Mouse (Mus musculus) intestine, embryonic 15.5 days (tissue): Measurements from ENCODE around the gene Aifm2. TPM values are rescaled to one million over a fixed set of nuclear protein-coding genes. Genes with fewer than 3 reads are reported as not detected.

Experiments
- ATAC-seq: fragments of 200-750 bp; cut with Nextera tagmentation; 2 replicates; pipeline ENCODE4 v1.8.0; 2017; ENCODE audit warnings: moderate TSS enrichment, moderate library complexity
- H3K27ac ChIP-seq: fragments of 300-500 bp; sonication (generic); 2 replicates; pipeline ENCODE4 v1.5.1; 2015; ENCODE audit warnings: mild to moderate bottlenecking, inconsistent platforms
- H3K27me3 ChIP-seq: fragments of 300-500 bp; sonication (generic); replicated peaks from 2 replicates; pipeline ENCODE4 v1.6.1; 2015; ENCODE audit warnings: inconsistent platforms
- H3K36me3 ChIP-seq: fragments of 300-500 bp; sonication (generic); 2 replicates; pipeline ENCODE4 v1.6.1; 2015; ENCODE audit warnings: inconsistent platforms
- H3K4me1 ChIP-seq: fragments of 300-500 bp; sonication (generic); replicated peaks from 2 replicates; pipeline ENCODE4 v1.6.1; 2015; ENCODE audit warnings: inconsistent platforms
- H3K4me2 ChIP-seq: fragments of 300-500 bp; sonication (generic); replicated peaks from 2 replicates; pipeline ENCODE4 v1.6.1; 2015; ENCODE audit warnings: mild to moderate bottlenecking, inconsistent platforms
- H3K4me3 ChIP-seq: fragments of 300-500 bp; sonication (generic); replicated peaks from 2 replicates; pipeline ENCODE4 v1.5.1; 2015; ENCODE audit warnings: inconsistent platforms
- H3K9ac ChIP-seq: fragments of 300-500 bp; sonication (generic); 2 replicates; pipeline ENCODE4 v1.6.1; 2015; ENCODE audit warnings: inconsistent platforms
- H3K9me3 ChIP-seq: fragments of 300-500 bp; sonication (generic); 2 replicates; pipeline ENCODE4 v1.6.1; 2016; ENCODE audit warnings: inconsistent platforms
- WGBS: fragments of 180-500 bp; shearing (Covaris S2); methylation state at CpG from one replicate; pipeline ENCODE4 v1.1.7; 2015; 5-methylcytosine and 5-hydroxymethylcytosine counted together
- polyA plus RNA-seq: library from polyadenylated mRNA; unstranded; fragments of >200 nt; fragmentation: Nextera tagmentation; extraction: Ambion mirVana; gene quantifications from 2 replicates; pipeline ENCODE4 v1.2.1, GENCODE M21; 2015

Gene Aifm2
- 17.3 and 19.2 TPM in 2 replicates for polyA plus RNA-seq

DNA sequence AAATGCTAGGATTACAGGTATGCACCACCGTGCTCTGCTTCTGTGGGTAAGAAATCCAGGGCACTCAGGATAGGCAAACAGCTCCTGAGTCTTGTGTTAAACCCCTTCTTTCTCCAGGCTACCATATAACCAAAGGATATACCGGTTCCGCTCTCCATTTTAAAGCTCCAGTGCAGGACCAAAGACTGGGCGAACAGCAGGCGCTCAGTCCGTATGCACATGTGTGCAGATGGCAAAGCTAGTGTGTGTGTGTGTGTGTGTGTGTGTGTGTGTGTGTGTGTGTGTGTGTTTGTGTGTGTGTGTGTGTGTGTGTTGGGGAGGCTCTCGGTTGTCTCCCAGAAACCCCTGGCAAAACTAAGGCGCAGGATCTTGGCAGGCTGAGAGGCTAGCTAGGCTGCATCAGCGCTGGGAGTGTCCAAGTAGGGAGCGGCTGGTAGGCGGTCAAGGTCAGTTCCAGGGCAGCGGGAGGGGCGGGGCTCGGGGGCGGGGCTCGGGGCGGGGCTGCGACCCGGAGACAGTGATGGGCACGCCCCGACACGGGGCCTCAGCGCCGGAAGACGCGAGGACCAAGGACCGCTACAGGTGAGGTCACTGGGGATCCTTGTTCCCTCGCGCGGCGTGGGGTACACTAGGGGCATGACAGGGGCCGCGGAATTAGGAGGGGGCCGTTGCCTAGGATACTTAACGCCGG lies at the start of gene Aifm2:
Gene Aifm2 (plus strand): TSS at position 493 of the 691 bp plus-strand sequence.
- no peaks in the 10 kb centered on the region for H3K9me3 ChIP-seq
- peak; percentile 97 for ATAC-seq
- peaks cover 13% of the 10 kb centered on the region for H3K4me1 ChIP-seq
- WGBS, result 9% methylated on average over 36 of the region's 36 CpGs
- peak within 1 kb of the TSS; percentile 76 for H3K4me2 ChIP-seq
- H3K36me3 ChIP-seq, result no peaks in the 10 kb centered on the region
- peak within 1 kb of the TSS; percentile 48 for H3K9ac ChIP-seq
- peak within 1 kb of the TSS; percentile 7; the same call in 1 of the 2 replicates for H3K27ac ChIP-seq
- peak within 1 kb of the TSS; percentile 57 for H3K4me3 ChIP-seq
- no peaks in the 10 kb centered on the region for H3K27me3 ChIP-seq

DNA sequence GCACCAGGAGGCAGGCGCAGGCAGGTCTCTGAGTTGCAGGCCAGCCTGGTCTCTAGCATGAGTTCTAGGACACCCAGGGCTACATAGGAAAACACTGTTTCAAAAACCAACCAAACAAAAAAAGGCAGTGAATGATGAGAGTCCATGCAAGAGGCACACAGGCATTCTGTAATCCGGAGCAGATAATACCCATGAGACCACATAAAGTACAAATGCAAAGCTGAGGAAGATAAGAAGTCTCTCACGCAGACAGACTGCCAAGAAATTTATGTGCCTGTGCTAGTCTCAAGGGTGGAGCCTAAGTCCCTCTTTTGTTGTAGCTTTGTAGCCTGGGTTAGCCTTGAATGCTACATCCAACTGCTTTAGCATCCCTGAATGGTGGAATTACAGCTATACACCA lies 49.4 kb upstream of the Aifm2 start:
- H3K4me2 ChIP-seq, result no peak overlapping the region
- H3K9ac ChIP-seq, result no peak overlapping the region
- WGBS, result 89% methylated on average over 3 of the region's 3 CpGs
- no peak for ATAC-seq
- H3K27ac ChIP-seq, result no peak overlapping the region
- no peaks in the 10 kb centered on the region for H3K9me3 ChIP-seq
- H3K4me1 ChIP-seq, result no peaks in the 10 kb centered on the region
- no peak overlapping the region for H3K4me3 ChIP-seq
- no peaks in the 10 kb centered on the region for H3K27me3 ChIP-seq
- H3K36me3 ChIP-seq, result peaks cover 17% of the 10 kb centered on the region; the same call in 1 of the 2 replicates

DNA sequence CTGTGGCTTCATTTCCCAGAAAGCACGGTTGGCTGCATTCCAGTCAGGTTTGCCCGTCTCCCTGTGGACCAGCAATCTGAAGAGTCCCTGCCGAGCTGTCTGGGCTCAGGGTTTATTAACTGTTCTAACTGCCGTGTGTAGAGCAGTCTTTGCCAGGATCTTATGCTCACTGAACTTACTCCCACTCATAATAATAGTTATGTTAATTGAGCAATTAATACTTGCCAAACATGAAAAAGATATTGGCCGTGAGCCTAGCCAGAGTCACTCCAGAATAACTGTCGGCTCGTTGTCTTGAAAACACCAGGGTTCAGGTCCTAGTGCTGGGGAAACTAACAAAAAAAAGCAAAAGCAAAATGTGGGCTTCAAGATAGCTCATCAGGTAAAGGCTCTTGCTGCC lies 45.8 kb upstream of the Aifm2 start:
- Histone ChIP-seq H3K27ac (no peak overlapping the region), H3K27me3 (no peaks in the 10 kb centered on the region), H3K4me2 (no peak overlapping the region), H3K4me3 (no peak overlapping the region), H3K9me3 (no peaks in the 10 kb centered on the region), H3K4me1 (no peaks in the 10 kb centered on the region), H3K9ac (no peak overlapping the region), H3K36me3 (peaks cover 28% of the 10 kb centered on the region)
- no peak for ATAC-seq
- WGBS, result 87% methylated on average over 7 of the region's 7 CpGs

DNA sequence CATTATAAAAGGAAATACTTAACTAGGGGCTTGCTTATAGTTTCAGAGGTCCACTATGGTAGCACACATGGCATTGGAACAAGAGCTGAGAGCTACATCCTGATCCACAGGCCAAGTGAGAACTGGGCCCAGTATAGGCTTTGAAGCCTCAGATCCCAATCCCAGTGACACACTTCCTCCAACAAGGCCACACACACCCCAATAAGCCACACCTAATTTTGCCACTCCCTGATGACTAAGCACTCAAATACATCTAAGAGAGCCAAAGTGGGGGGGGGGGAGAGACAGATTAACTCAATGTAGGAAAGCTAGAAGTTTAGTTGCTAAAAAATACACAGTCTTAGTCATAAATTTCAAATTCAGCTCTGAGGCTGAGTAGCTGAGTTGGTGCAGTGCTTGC lies 45.2 kb upstream of the Aifm2 start:
- peaks cover 33% of the 10 kb centered on the region for H3K36me3 ChIP-seq

DNA sequence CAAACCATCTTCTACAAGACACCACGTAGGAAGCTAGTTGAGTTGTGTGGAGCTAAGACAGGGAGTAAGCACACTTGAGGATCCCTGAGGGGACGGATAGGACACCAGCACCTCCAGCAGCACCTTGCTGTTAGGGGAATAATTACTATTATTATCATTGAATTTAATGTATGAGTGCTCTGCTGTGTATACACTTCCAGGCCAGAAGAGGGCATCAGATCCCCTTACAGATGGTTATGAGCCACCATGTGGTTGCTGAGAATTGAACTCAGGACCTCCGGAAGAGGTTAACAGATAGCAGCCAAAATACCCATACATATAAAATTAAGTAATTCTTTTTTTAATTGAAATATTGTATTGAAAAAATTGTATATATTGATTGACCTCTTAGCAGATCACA lies 44.3 kb upstream of the Aifm2 start:
- Histone ChIP-seq H3K9me3 (no peaks in the 10 kb centered on the region), H3K36me3 (peaks cover 37% of the 10 kb centered on the region), H3K4me1 (no peaks in the 10 kb centered on the region), H3K9ac (no peak overlapping the region), H3K27me3 (no peaks in the 10 kb centered on the region), H3K27ac (no peak overlapping the region), H3K4me2 (no peak overlapping the region), H3K4me3 (no peak overlapping the region)
- no peak for ATAC-seq
- 94% methylated on average over 3 of the region's 3 CpGs for WGBS

More for the DNA sequence above, 45.2 kb upstream of the Aifm2 start:
- Histone ChIP-seq H3K9me3 (no peaks in the 10 kb centered on the region), H3K4me3 (no peak overlapping the region), H3K27me3 (no peaks in the 10 kb centered on the region), H3K4me1 (no peaks in the 10 kb centered on the region), H3K27ac (no peak overlapping the region), H3K4me2 (no peak overlapping the region), H3K9ac (no peak overlapping the region)
- no peak for ATAC-seq

DNA sequence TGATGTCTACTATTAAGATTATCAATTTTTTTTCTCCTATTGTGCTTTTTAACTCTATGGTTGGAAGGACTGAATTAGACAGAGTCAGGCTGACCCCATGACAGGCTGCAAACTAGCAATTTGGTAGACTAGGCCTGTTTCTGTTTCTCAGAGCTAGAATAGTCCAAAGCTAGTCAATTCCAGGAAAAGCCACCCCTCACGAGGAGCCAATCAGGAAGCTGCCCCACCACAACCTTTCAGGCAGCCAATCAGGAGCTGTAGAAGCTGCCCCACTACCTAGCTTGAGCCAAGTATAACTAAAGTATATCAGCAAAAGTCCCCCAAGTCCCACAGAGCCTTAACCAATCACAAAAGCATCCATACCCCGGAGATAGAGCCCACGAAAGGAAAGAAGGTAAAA lies 39.1 kb upstream of the Aifm2 start:
- no peaks in the 10 kb centered on the region for H3K9me3 ChIP-seq
- H3K27me3 ChIP-seq, result no peaks in the 10 kb centered on the region
- H3K4me3 ChIP-seq, result no peak overlapping the region
- no peak overlapping the region for H3K27ac ChIP-seq
- peaks cover 3% of the 10 kb centered on the region; the same call in 1 of the 2 replicates for H3K4me1 ChIP-seq
- H3K9ac ChIP-seq, result no peak overlapping the region
- H3K4me2 ChIP-seq, result no peak overlapping the region
- peaks cover 22% of the 10 kb centered on the region for H3K36me3 ChIP-seq
- ATAC-seq, result no peak
- WGBS, result 78% methylated on average over 3 of the region's 3 CpGs

DNA sequence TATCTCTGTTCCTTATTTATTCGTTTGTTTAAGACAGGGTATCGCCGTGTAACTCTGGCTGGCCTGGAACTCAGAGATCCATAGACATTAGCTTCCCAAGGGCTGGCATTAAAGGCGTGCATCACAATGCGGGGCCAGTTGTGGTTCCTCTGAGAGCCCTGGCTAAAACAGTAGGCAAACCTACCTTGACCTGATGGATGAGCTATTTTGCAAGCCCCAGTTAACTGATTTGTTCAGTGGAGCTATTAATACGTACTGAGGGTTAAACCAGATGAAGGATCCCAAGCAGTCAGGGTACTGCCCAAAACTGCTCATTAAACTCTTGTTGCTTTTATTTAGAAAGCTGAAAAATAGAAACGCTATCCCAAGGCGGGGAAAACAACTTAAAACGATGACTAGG lies 35.5 kb upstream of the Aifm2 start:
- Histone ChIP-seq H3K4me2 (peak overlapping the region; percentile 77), H3K27me3 (no peaks in the 10 kb centered on the region), H3K4me3 (peak overlapping the region; percentile 86), H3K9me3 (no peaks in the 10 kb centered on the region), H3K27ac (peak overlapping the region; percentile 78), H3K4me1 (peaks cover 9% of the 10 kb centered on the region), H3K36me3 (peaks cover 10% of the 10 kb centered on the region; the same call in 1 of the 2 replicates), H3K9ac (peak overlapping the region; percentile 61)
- WGBS, result 32% methylated on average over 9 of the region's 9 CpGs
- peak; percentile 7 for ATAC-seq

DNA sequence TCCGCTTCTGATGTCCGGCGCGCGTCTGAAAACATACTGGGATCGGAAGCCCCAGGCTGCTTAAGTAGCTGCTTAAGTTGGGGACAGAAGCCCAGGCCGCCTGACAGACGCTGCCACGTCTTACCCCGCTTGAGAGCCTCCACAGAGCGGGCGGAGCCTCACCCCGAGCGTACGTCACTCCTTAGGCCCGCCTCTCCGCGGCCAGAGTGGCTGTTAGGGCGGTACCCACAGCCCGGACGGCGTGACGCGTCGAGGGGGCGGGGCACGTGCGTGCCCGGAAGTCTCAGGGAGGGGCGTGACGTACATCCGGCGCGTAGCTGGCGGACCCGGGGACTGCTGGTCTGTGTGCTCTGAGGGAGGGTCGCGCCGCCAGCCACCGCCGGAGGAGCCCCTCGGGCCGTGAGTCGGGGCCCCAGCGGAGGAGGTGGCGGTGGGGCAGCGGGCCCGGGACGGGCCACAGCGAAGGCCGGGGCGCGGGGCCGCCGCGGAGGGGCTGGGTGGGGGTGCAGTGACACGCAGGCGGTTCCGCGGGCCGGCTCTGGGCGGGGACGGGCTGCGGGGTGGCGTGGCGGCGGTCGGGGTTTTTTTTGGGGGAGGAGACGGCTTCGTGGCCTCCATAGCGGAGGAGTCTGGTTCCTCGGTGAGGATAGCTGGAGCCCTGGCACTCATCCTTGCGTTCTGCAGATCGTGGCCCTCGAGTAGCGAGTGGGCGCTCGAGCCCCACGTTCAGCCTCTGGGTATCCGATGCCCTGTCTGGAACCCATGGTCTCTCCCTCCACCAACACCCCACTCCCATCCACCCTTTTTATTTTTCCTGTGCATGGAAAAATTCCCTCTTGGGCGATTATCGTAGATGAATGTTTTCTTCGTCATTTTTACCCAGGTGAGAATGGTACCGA lies 34.8 kb upstream of the Aifm2 start, which contains the start of gene Sar1a:
Gene Sar1a (plus strand): TSS at position 285 of the 899 bp plus-strand sequence.
- under 1% methylated on average over 83 of the region's 84 CpGs for WGBS
- H3K9ac ChIP-seq, result peak within 1 kb of the TSS; percentile 92
- H3K4me1 ChIP-seq, result peaks cover 9% of the 10 kb centered on the region
- peak within 1 kb of the TSS; percentile 86 for H3K4me3 ChIP-seq
- H3K36me3 ChIP-seq, result peaks cover 6% of the 10 kb centered on the region; the same call in 1 of the 2 replicates
- peak; percentile 100 for ATAC-seq
- peak within 1 kb of the TSS; percentile 77 for H3K4me2 ChIP-seq
- H3K27me3 ChIP-seq, result no peaks in the 10 kb centered on the region
- H3K27ac ChIP-seq, result peak within 1 kb of the TSS; percentile 78
- H3K9me3 ChIP-seq, result no peaks in the 10 kb centered on the region

DNA sequence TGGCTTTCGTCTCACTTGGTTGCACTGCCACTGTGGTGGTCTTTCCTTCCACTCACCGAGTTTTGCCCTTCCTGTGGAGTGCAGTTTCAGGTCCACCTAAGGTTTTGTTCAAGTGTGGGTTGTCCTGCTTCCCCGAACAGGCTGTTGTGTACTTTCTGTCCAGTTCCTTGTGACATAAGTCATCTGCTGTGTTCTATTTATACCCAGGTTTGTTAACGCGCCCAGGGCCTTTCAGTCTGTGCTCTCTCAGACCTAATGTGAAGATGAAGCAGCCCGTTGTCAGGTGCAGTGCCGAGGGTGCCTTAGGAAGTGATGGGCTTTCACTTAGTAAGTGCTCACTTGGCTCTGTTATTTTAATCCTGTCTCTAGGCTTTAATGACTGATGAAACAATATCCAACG lies 25.7 kb upstream of the Aifm2 start:
- ATAC-seq, result no peak
- H3K4me3 ChIP-seq, result no peak overlapping the region
- WGBS, result 84% methylated on average over 8 of the region's 8 CpGs
- H3K27ac ChIP-seq, result no peak overlapping the region
- no peak overlapping the region for H3K4me2 ChIP-seq
- H3K9ac ChIP-seq, result no peak overlapping the region
- peaks cover 62% of the 10 kb centered on the region for H3K36me3 ChIP-seq
- no peaks in the 10 kb centered on the region for H3K27me3 ChIP-seq
- H3K9me3 ChIP-seq, result no peaks in the 10 kb centered on the region
- no peaks in the 10 kb centered on the region for H3K4me1 ChIP-seq

DNA sequence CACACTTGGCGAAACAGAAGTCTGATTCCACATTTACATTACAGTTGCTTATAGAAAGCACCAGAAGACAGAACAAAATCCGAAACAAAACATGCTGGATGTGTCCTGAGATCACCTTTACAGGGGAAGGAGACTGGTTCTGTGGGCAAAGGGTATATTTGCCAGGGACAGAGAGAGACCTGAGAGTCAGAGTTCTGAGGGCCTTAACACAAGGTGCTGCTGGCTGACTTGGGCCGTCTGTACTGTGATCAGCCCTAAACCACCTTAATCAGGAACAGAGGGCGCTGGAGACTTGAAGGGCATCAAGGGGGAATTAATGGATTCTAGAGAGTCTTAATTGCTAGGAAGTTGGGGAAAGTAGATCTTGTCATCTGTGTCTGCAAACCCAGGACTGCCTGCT lies 21.5 kb upstream of the Aifm2 start:
- no peak overlapping the region for H3K4me2 ChIP-seq
- H3K9ac ChIP-seq, result no peak overlapping the region
- peaks cover 15% of the 10 kb centered on the region for H3K4me1 ChIP-seq
- H3K27ac ChIP-seq, result no peak overlapping the region
- H3K4me3 ChIP-seq, result no peak overlapping the region
- WGBS, result 75% methylated on average over 4 of the region's 4 CpGs
- ATAC-seq, result no peak
- H3K27me3 ChIP-seq, result no peaks in the 10 kb centered on the region
- H3K36me3 ChIP-seq, result peaks cover 42% of the 10 kb centered on the region
- no peaks in the 10 kb centered on the region for H3K9me3 ChIP-seq

DNA sequence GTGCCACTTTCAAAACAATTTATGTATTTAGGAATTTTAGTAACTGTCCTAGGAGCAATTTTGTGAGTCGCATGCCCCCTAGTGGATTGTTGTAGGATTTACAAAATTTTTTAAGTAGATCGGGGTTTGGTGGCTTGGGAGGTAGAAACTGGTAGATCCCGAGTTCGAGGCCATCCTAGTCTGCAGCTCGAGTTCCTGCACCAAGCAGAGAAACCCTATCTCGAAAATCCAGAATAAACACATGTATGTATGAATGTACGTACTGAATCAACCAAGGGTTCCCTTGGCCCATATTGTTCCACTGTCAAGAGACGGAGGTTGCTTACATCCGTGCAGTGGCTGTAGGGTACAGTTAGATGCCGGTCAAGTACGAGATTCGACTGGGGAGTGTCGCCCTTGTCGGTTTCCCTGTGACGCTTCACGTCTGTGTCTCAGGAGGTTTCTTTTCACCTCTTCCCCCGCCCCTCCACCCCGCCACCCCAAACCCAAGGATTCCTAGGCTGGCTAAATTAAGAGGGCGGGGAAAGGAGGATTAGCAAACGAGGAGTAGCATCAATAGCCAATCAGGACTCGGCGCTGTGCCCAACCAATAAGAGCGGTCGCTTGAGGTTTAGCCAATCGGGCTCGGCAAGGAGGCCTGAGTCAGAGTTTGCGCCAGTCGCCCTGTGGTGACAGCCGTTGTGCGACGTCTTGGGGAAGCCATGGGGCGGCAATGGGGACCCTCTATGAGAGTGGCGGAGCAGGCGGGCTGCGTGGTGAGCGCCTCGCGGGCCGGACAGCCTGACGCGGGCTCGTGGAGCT lies 20.0 kb upstream of the Aifm2 start, which contains the start of gene Tysnd1:
Gene Tysnd1 (plus strand): TSS at position 645 of the 801 bp plus-strand sequence.
- Histone ChIP-seq H3K4me3 (peak within 1 kb of the TSS; percentile 82), H3K4me1 (peaks cover 15% of the 10 kb centered on the region), H3K27ac (peak within 1 kb of the TSS; percentile 38), H3K9ac (peak within 1 kb of the TSS; percentile 68), H3K9me3 (no peaks in the 10 kb centered on the region), H3K4me2 (peak within 1 kb of the TSS; percentile 92), H3K36me3 (peaks cover 28% of the 10 kb centered on the region), H3K27me3 (no peaks in the 10 kb centered on the region)
- peak; percentile 98 for ATAC-seq
- WGBS, result under 1% methylated on average over 42 of the region's 42 CpGs
